Mouse (Mus musculus): ENCODE measurements around the gene Zfp383.

- TF ChIP-seq TAL1 (IDR thresholded peaks at IDR 0.05; ENCODE audit: low read length) (no peak), GATA1 (IDR thresholded peaks at IDR 0.05; ENCODE audit: low read length) (no peak)
These were observed 28.0 kb upstream of the Zfp383 start for GRCm38 (mm10) chr7:29880056-29880455.

Data from erythroblast, embryonic 14.5 days (primary cell).